Mouse (Mus musculus): Measurements from ENCODE around the gene Hoxc13. TPM values are rescaled to one million over a fixed set of nuclear protein-coding genes. Genes with fewer than 3 reads are reported as not detected.

Hoxc13 gene
- polyA plus RNA-seq, 1 experiment from 2014 or later, result not detected

DNA sequence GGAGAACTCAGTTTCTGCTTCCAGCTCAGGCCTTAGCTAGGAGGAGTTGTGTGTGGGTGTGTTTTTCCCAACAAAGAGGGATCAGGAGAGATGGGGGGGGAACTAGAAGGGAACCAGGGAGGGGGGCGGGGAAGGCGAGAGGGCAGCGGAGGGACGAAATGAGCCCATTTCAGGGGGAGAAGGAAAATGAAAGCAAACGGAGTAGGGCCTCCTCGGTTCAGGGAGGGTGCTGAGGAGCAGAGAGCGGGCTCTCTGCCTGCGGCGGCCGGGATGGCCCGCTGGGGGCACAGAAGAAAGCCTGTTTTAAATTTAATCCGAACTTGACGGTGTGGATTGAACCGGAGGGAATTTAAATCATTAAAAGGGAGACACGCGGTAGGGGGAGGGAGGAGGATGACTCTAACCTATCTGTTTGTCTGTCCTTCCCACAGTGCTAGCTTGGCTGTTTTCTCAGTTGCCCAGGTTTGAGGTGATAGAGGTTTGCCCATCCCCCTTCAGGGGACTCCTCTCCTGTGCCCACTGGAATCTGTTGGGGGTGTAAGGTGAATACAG is 56.6 kb downstream of the Hoxc13 start:
- Histone ChIP-seq H3K9ac (no peak overlapping the region), H3K27ac (no peak overlapping the region), H3K4me1 (replicated peaks) (0 out of 2 replicates have a peak, but pooled peaks cover 6% of the 10 kb centered on the region), H3K4me3 (replicated peaks) (peak overlapping the region; percentile 23), H3K27me3 (peaks cover 100% of the 10 kb centered on the region), H3K9me3 (replicated peaks) (no peaks in the 10 kb centered on the region), H3K36me3 (no peaks in the 10 kb centered on the region), H3K4me2 (peak overlapping the region; percentile 32; the same call in 1 of the 2 replicates)
- WGBS (ENCODE audit: insufficient replicate concordance), result 5% methylated on average over 16 of the region's 16 CpGs
- DNase-seq (no peak), ATAC-seq (ENCODE audit: low read depth) (no peak)

Small RNAs within 50 kb of the gene (microRNA-seq; reads per million reads assigned to microRNA genes)
- 20.0 reads per million, percentile 33 among the genes with 10 or more reads in this experiment for gene Mir196a-2

Other genes with a start within 250 kb of the Hoxc13 start
- 32.5 and 38.7 TPM in 2 replicates for gene Atp5g2, start 248.8 kb upstream of the Hoxc13 start, polyA plus RNA-seq (2015; fragmentation: Nextera tagmentation; extraction: Ambion mirVana)
- 9.0 and 11.3 TPM in 2 replicates for gene Calcoco1, start 198.9 kb upstream of the Hoxc13 start, polyA plus RNA-seq (2015; fragmentation: Nextera tagmentation; extraction: Ambion mirVana)
- gene Hoxc12, start 15.7 kb downstream of the Hoxc13 start, polyA plus RNA-seq (2015; fragmentation: Nextera tagmentation; extraction: Ambion mirVana), result not detected in 2 replicates
- not detected in 2 replicates for gene Hoxc11, start 33.3 kb downstream of the Hoxc13 start, polyA plus RNA-seq (2015; fragmentation: Nextera tagmentation; extraction: Ambion mirVana)
- not detected in 2 replicates for gene Hoxc10, start 45.7 kb downstream of the Hoxc13 start, polyA plus RNA-seq (2015; fragmentation: Nextera tagmentation; extraction: Ambion mirVana)
- gene Hoxc5, start 46.3 kb downstream of the Hoxc13 start, polyA plus RNA-seq (2015; fragmentation: Nextera tagmentation; extraction: Ambion mirVana), result 0.27 and 0.28 TPM in 2 replicates
- gene Hoxc9, start 55.3 kb downstream of the Hoxc13 start, polyA plus RNA-seq (2015; fragmentation: Nextera tagmentation; extraction: Ambion mirVana), result 0.07 TPM in 1 of 2 replicates, not detected in the other
- gene Hoxc8, start 69.5 kb downstream of the Hoxc13 start, polyA plus RNA-seq (2015; fragmentation: Nextera tagmentation; extraction: Ambion mirVana), result 0.19 and 0.20 TPM in 2 replicates
- gene Hoxc6, start 77.2 kb downstream of the Hoxc13 start, polyA plus RNA-seq (2015; fragmentation: Nextera tagmentation; extraction: Ambion mirVana), result 0.13 and 0.14 TPM in 2 replicates
- gene Hoxc4, start 97.8 kb downstream of the Hoxc13 start, polyA plus RNA-seq (2015; fragmentation: Nextera tagmentation; extraction: Ambion mirVana), result 0.31 and 0.42 TPM in 2 replicates
- 5.0 and 6.4 TPM in 2 replicates for gene Smug1, start 246.0 kb downstream of the Hoxc13 start, polyA plus RNA-seq (2015; fragmentation: Nextera tagmentation; extraction: Ambion mirVana)